Mouse (Mus musculus): Measurements from ENCODE around the gene Gphb5. TPM values are rescaled to one million over a fixed set of nuclear protein-coding genes. Genes with fewer than 3 reads are reported as not detected.
"Not testable (repeated sequence)": the region's sequence is repeated elsewhere in the genome, so short reads cannot be mapped to it uniquely, and the experiment has no call there.

Gene Gphb5
- total RNA-seq (2021): not detected
- long read RNA-seq, experiment 1: 0 reads
- long read RNA-seq, experiment 2: 0 reads

DNA sequence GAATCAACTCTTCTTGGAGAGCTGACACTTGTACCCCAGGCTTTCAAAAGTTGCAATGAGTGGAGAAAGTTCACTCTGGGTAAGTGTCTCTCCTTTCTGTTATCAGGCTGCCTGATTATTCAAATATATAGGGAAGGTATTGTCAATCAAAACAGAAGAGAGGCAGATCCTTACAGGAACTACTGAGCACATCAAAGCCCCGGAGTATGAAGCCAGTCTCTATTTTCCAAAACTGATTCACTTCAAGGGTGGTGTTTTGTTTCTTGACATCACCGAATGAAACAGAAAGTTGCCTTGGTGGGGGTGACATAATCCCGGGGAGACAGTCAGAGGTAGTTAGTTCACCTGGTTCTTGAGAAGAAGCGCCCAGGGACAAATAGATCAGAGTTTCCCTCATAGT is at the start of gene Gphb5:
Gene Gphb5, minus strand, starts transcription at position 101 of the 400 bp plus-strand sequence.
- DNase-seq: no peak
- intact Hi-C loops (cut with DNase I): no loop called here

GRCm38 (mm10) chr12:75466206-75466605 is 49.6 kb upstream of the Gphb5 start:
- intact Hi-C loops (cut with DNase I): no loop called here
- no peak for DNase-seq

DNA sequence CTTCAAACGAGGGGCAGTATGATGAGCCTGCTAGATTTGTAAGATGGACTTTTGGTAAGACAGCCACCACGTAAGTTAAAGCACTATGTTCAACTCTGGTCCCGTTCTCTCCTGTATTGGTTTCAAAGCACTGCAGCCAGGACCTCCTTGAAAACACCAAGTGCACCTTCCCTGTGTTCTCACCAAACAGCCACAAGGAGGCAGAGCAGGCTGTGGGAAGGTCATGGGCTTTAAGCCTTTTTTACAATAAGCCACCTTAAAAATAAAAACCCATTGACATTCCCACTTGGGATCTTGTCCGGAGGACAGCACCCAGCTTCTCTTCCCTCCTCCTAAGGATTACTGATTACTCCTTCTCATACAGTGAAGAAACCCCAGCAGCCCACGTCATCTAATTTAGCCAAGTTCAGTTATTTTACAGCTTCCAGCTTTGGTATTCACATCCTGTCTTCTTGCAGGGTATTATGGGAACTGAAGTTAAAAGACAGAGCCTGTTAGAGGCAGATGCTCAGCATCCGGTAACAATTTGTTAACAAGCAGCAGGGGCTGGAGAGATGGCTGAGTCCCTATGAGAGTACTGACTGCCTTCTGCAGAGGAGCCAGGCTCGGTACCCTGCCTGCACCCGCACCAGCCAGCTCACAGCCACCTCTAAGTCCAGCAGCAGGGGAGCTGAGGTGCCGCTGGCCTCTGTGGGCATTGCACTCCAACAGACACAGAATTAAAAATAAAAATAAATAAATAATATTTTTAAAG is 47.6 kb upstream of the Gphb5 start:
- intact Hi-C loops (cut with DNase I): loop anchor here (1.0 to 2.0 kb wide), 3 partner anchors 131 to 309 kb away; no protein-coding TSS in a partner anchor
- DNase-seq: peak; percentile 51 to 65

- intact Hi-C loops (cut with DNase I): no loop called here
These were observed 44.0 kb upstream of the Gphb5 start for GRCm38 (mm10) chr12:75460561-75460960.

GRCm38 (mm10) chr12:75459656-75460055 is 43.1 kb upstream of the Gphb5 start:
- intact Hi-C loops (cut with DNase I): no loop called here
- DNase-seq: no peak

More at GRCm38 (mm10) chr12:75460561-75460960, 44.0 kb upstream of the Gphb5 start:
- no peak for DNase-seq

- intact Hi-C loops (cut with DNase I): no loop called here
These were observed 36.9 kb upstream of the Gphb5 start for GRCm38 (mm10) chr12:75453441-75453840.

GRCm38 (mm10) chr12:75453027-75453426 is 36.4 kb upstream of the Gphb5 start:
- intact Hi-C loops (cut with DNase I): no loop called here
- peak in 1 of 2 experiments; percentile 13 for DNase-seq

More at GRCm38 (mm10) chr12:75453441-75453840, 36.9 kb upstream of the Gphb5 start:
- DNase-seq: no peak

DNA sequence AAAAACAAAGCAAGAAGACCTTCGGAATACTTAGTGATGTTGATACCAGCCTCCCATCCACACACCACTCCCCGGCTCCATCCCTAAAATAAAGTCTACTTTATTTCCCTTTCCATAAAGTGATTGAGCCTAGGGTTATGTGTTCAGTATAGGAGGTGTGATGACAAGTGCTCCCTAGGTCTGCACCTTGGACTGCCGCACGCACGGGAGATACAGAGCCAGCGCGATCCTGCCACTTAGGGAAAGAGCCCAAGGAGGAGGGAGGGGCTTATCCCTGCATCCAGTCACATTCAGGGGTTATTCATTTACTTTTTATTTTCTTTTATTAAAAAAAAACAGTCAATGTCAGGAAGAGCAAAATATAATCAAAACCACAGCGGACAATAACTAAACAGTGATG is 34.0 kb upstream of the Gphb5 start:
- DNase-seq: no peak
- intact Hi-C loops (cut with DNase I): no loop called here

DNA sequence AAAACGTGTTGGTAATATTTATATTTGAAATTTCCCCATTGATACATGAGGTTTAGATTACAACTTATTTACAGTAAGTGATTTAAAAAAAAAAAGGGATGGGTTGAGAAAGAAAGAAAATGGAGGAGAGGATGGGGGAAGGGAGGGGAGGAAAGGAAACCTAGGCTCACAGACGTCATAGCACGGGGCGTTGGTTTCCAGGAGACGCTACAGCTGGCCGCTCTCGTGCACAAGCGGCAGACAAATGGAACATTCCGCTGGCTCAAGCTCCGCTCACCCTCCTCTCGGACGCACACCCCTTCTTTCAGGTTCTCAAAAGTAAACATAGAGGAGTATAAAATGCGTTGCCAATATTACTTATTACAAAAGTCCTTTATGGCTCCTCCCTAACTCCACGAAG is 33.4 kb upstream of the Gphb5 start:
- intact Hi-C loops (cut with DNase I): no loop called here
- no peak for DNase-seq

DNA sequence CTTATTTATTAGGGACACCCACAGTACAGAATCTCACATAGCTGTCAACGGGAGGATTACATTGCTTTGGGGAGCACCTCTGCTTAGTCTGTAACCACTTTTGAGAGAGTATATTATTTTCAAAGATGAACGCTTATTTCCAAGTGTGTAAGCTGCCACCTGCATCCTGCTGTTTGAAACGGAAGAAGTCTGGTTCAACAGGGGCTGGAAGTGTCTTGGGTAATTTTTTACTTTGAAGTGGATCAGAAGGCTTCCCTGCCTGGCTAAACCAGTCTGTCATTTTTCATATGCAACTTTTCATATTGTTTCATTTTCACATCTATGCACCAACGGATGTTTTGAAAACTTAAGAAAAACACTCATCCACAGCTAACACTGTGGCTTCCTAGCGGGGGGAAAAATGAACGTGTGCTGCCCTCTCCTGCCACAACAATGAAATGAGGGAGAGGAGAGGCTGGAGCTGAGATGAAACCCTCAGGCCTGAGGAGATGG is 32.9 kb upstream of the Gphb5 start:
- intact Hi-C loops (cut with DNase I): loop anchor here (5.0 kb wide), 1 partner anchor 1127 kb away; no protein-coding TSS in a partner anchor
- peak in 1 of 2 experiments; percentile 29 for DNase-seq

GRCm38 (mm10) chr12:75448921-75449320 is 32.3 kb upstream of the Gphb5 start:
- intact Hi-C loops (cut with DNase I): loop anchor here (5.0 kb wide), 1 partner anchor 1127 kb away; no protein-coding TSS in a partner anchor
- DNase-seq: peak; percentile 52 to 56

DNA sequence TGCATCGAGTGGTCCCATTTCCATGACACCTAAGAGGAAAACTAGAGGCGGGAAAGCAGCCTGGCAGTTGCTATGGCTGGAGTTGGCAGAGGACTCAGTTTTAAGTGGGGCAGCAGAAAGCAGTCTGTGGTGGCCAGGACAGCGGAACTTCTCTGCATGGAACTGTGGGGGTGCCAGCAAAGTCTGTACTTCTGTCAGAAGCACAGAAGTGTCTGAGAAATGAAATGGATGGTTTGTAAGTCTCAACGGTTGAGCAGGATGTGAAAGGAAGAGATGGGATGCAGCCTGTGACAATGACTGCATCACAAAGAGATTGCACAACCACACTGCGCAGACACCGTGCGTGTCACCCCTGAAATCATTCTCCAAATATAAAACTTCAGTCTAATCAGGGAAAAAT is 29.7 kb upstream of the Gphb5 start:
- no peak for DNase-seq
- intact Hi-C loops (cut with DNase I): loop anchor here (5.0 kb wide), 1 partner anchor 1124 kb away; no protein-coding TSS in a partner anchor

GRCm38 (mm10) chr12:75432400-75432799 is 15.8 kb upstream of the Gphb5 start:
- DNase-seq; intact Hi-C loops (cut with DNase I): not testable (repeated sequence)

- intact Hi-C loops (cut with DNase I): no loop called here
- DNase-seq: no peak
These were observed 13.3 kb upstream of the Gphb5 start for GRCm38 (mm10) chr12:75429685-75430396.

GRCm38 (mm10) chr12:75428719-75429118 is 12.1 kb upstream of the Gphb5 start:
- intact Hi-C loops (cut with DNase I): no loop called here
- DNase-seq: no peak

GRCm38 (mm10) chr12:75425882-75426281 is 9.3 kb upstream of the Gphb5 start:
- intact Hi-C loops (cut with DNase I): loop anchor here (2.0 kb wide), 1 partner anchor 61 kb away; no protein-coding TSS in a partner anchor
- DNase-seq: no peak

- intact Hi-C loops (cut with DNase I): loop anchor here (2.0 kb wide), 1 partner anchor 60 kb away; no protein-coding TSS in a partner anchor
- no peak for DNase-seq
These were observed 8.2 kb upstream of the Gphb5 start for GRCm38 (mm10) chr12:75424817-75425216.

DNA sequence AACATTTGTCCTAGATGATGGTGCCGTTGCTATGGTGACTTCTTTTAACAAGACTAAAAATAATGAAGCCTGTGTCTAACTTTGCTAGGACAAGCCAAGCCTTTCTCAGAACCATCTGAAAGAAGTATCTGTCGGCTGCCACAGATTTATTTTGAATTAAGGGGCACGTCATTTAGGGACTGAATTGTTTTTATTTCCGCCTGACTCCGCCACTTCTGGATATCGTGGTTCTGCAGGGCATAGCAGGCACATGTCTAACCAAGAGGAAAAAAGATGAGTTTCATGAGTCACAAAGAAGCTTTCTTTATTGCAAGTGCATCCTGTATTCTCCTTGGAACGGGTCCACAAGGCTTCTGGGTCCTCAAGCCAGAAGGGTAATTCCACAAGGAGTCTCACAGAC is 7.8 kb upstream of the Gphb5 start:
- no peak for DNase-seq
- intact Hi-C loops (cut with DNase I): loop anchor here (2.0 kb wide), 1 partner anchor 60 kb away; no protein-coding TSS in a partner anchor

DNA sequence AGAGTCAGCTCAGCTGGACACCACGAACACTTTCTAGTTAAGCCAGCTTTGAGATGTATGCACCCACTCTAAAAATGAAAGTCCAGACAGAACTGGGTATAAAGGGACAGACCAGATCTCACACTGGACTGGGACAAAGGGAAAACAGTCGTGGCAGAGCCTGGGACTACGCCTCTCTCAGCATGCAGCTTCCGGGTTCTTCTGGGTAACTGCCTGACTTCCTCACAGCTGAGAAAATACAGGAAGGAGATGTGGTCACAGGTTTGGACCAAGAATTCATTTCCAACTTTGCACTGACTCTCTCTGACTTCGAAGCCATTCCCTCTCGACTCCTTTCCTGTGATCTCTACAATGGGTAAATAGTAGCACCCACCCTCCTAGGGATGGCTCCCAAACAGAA is 1.6 kb downstream of the Gphb5 start:
- no peak for DNase-seq
- intact Hi-C loops (cut with DNase I): no loop called here

- DNase-seq: no peak
- intact Hi-C loops (cut with DNase I): no loop called here
These were observed 3.6 kb downstream of the Gphb5 start for GRCm38 (mm10) chr12:75412964-75413363.

DNA sequence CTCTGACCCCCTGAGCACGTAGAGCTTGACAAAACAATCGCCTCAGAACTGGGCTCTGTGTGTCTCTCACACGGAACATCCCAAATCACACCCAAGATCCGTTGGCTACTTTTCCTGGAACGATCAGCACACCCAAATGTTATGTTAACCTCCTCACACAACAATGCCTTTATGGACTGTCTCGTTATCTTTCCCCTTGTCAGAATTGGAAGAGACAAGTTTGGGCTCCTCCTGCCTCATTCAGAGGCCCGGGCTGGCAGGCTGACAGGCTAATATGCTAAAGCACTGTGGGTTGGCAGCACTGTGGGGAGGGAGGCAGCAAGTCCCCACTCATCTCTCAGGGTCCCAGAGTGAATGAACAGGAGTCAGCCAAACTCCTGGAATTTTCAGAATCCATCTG is 19.5 kb downstream of the Gphb5 start:
- intact Hi-C loops (cut with DNase I): no loop called here
- DNase-seq: peak; percentile 25 to 38
